Comparison of ENCODE assay signal across 29 mouse cellular contexts in genomic region chr1:87294063-87294710, GRCm38 (mm10). TPM values are rescaled to one million over a fixed set of nuclear protein-coding genes. Genes with fewer than 3 reads are reported as not detected.
DNase-seq lines count a peak whose midpoint lies in the region; ATAC-seq and TF ChIP-seq lines count a peak whose summit lies in the region.
"Had no signal": no experiment of that assay in that cellular context is flagged by ENCODE, and none has a peak within 500 bp of the region (broad histone marks: within the 10 kb centered on the region; RNA-seq: fewer than 3 reads in every experiment).

No protein-coding gene starts in this region.

- TF ChIP-seq CTCF in intestine, postnatal 0 days (IDR thresholded peaks at IDR 0.05; ENCODE audit: low read depth), result no peak

- ATAC-seq in intestine, embryonic 15.5 days, result peak; percentile 48; the same call in 1 of the 2 replicates
- 0 out of 2 replicates have a peak, but pooled peaks have one; percentile 34 for ATAC-seq in intestine, postnatal 0 days
- peak; percentile 44; the same call in 1 of the 2 replicates for ATAC-seq in kidney, embryonic 15.5 days (replicated peaks; ENCODE audit: low FRiP score)
- ATAC-seq in liver, embryonic 13.5 days (ENCODE audit: low read depth), result no peak
- ATAC-seq: activated CD4-positive, CD25-positive, alpha-beta regulatory T cell, adult 4 months; forebrain, embryonic 15.5 days had no signal

- no peak overlapping the region for H3K27ac ChIP-seq in intestine, embryonic 15.5 days
- no peak overlapping the region for H3K27ac ChIP-seq in intestine, postnatal 0 days (ENCODE audit: low read depth, low read length)
- peak overlapping the region; percentile 91 for H3K27ac ChIP-seq in kidney, embryonic 15.5 days
- H3K27ac ChIP-seq in liver, embryonic 13.5 days, result peak overlapping the region; percentile 32; the same call in 1 of the 2 replicates
- H3K27ac ChIP-seq: embryonic facial prominence, embryonic 15.5 days; forebrain, embryonic 15.5 days; heart, adult 2 months; heart, embryonic 13.5 days; hindbrain, embryonic 13.5 days; left cerebral cortex, adult 2 months; lung, embryonic 15.5 days; neural tube, embryonic 12.5 days; stomach, postnatal 0 days had no signal

- no peak for DNase-seq in liver, embryonic 13.5 days
- no peak for DNase-seq in embryo, embryonic 10.5 days (ENCODE audit: low spot score)
- no peak for DNase-seq in layer of hippocampus, postnatal 36 days
- no peak for DNase-seq in adrenal gland, adult (ENCODE audit: inconsistent age in 2 of 2, low spot score in 1 of 2)
- DNase-seq in thymus, postnatal 36 days, result no peak
- DNase-seq: adrenal gland, postnatal 14 days; cerebellum, adult 8-10 months; cerebellum, postnatal 36 days; gastrocnemius, postnatal 36 days; heart, adult 2 months; heart, postnatal 14 days; lung, postnatal 36 days; midbrain, embryonic 14.5 days; right cerebral cortex, postnatal 14 days; thymus, adult 2 months had no signal

- no peaks in the 10 kb centered on the region for H3K36me3 ChIP-seq in intestine, embryonic 15.5 days
- no peaks in the 10 kb centered on the region for H3K36me3 ChIP-seq in intestine, postnatal 0 days (ENCODE audit: control insufficient read depth, insufficient read depth)
- H3K36me3 ChIP-seq in kidney, embryonic 15.5 days, result no peaks in the 10 kb centered on the region
- H3K36me3 ChIP-seq in liver, embryonic 13.5 days, result no peaks in the 10 kb centered on the region
- H3K36me3 ChIP-seq: embryonic facial prominence, embryonic 15.5 days; forebrain, embryonic 15.5 days; heart, embryonic 13.5 days; hindbrain, embryonic 13.5 days; lung, embryonic 15.5 days; neural tube, embryonic 12.5 days had no signal

- 55% methylated on average over 4 of the region's 4 CpGs for WGBS in intestine, embryonic 15.5 days
- 50% methylated on average over 4 of the region's 4 CpGs for WGBS in intestine, postnatal 0 days
- WGBS in kidney, embryonic 15.5 days, result 55% methylated on average over 4 of the region's 4 CpGs
- 54% methylated on average over 4 of the region's 4 CpGs for WGBS in liver, embryonic 13.5 days (ENCODE audit: insufficient replicate concordance)

- 0 out of 2 replicates have a peak, but pooled peaks cover 4% of the 10 kb centered on the region for H3K4me1 ChIP-seq in intestine, embryonic 15.5 days (replicated peaks)
- H3K4me1 ChIP-seq in intestine, postnatal 0 days (replicated peaks; ENCODE audit: control insufficient read depth, insufficient read depth, low read length), result no peaks in the 10 kb centered on the region
- peaks cover 16% of the 10 kb centered on the region for H3K4me1 ChIP-seq in kidney, embryonic 15.5 days
- no peaks in the 10 kb centered on the region for H3K4me1 ChIP-seq in liver, embryonic 13.5 days (replicated peaks)
- H3K4me1 ChIP-seq: embryonic facial prominence, embryonic 15.5 days; forebrain, embryonic 15.5 days; hindbrain, embryonic 13.5 days; lung, embryonic 15.5 days; megakaryocyte, embryonic 14.5 days; neural tube, embryonic 12.5 days had no signal

- no peak overlapping the region for H3K4me3 ChIP-seq in intestine, embryonic 15.5 days (replicated peaks)
- no peak overlapping the region for H3K4me3 ChIP-seq in intestine, postnatal 0 days (ENCODE audit: low read depth, low read length)
- H3K4me3 ChIP-seq in kidney, embryonic 15.5 days (replicated peaks), result no peak overlapping the region
- H3K4me3 ChIP-seq in liver, embryonic 13.5 days (replicated peaks), result no peak overlapping the region
- H3K4me3 ChIP-seq: embryonic facial prominence, embryonic 15.5 days; forebrain, embryonic 15.5 days; heart, adult 2 months; heart, embryonic 13.5 days; hindbrain, embryonic 13.5 days; left cerebral cortex, adult 2 months; lung, embryonic 15.5 days; megakaryocyte, embryonic 14.5 days; neural tube, embryonic 12.5 days had no signal

- H3K27me3 ChIP-seq in intestine, embryonic 15.5 days (replicated peaks), result no peaks in the 10 kb centered on the region
- H3K27me3 ChIP-seq in intestine, postnatal 0 days (replicated peaks; ENCODE audit: control insufficient read depth, insufficient read depth, low read length), result no peaks in the 10 kb centered on the region
- H3K27me3 ChIP-seq in kidney, embryonic 15.5 days, result no peaks in the 10 kb centered on the region
- 0 out of 2 replicates have a peak, but pooled peaks cover 3% of the 10 kb centered on the region for H3K27me3 ChIP-seq in liver, embryonic 13.5 days
- H3K27me3 ChIP-seq: embryonic facial prominence, embryonic 15.5 days; forebrain, embryonic 15.5 days; heart, embryonic 13.5 days; lung, embryonic 15.5 days; neural tube, embryonic 12.5 days had no signal

- no peaks in the 10 kb centered on the region for H3K9me3 ChIP-seq in intestine, embryonic 15.5 days
- no peaks in the 10 kb centered on the region for H3K9me3 ChIP-seq in intestine, postnatal 0 days (ENCODE audit: control insufficient read depth)
- no peaks in the 10 kb centered on the region for H3K9me3 ChIP-seq in kidney, embryonic 15.5 days (replicated peaks)
- H3K9me3 ChIP-seq in liver, embryonic 13.5 days (replicated peaks), result no peaks in the 10 kb centered on the region
- H3K9me3 ChIP-seq: embryonic facial prominence, embryonic 15.5 days; forebrain, embryonic 15.5 days; heart, embryonic 13.5 days; hindbrain, embryonic 13.5 days; lung, embryonic 15.5 days; megakaryocyte, embryonic 14.5 days; neural tube, embryonic 12.5 days had no signal

- H3K9ac ChIP-seq in intestine, embryonic 15.5 days, result no peak overlapping the region
- no peak overlapping the region for H3K9ac ChIP-seq in intestine, postnatal 0 days (ENCODE audit: low read depth, low read length)
- H3K9ac ChIP-seq in kidney, embryonic 15.5 days, result no peak overlapping the region
- no peak overlapping the region for H3K9ac ChIP-seq in liver, embryonic 13.5 days
- H3K9ac ChIP-seq: embryonic facial prominence, embryonic 15.5 days; forebrain, embryonic 15.5 days; heart, embryonic 13.5 days; hindbrain, embryonic 13.5 days; lung, embryonic 15.5 days; neural tube, embryonic 12.5 days had no signal

- no peak overlapping the region for H3K4me2 ChIP-seq in intestine, embryonic 15.5 days (replicated peaks)
- peak overlapping the region; percentile 32; the same call in 1 of the 2 replicates for H3K4me2 ChIP-seq in intestine, postnatal 0 days (replicated peaks; ENCODE audit: low read depth)
- no peak overlapping the region for H3K4me2 ChIP-seq in kidney, embryonic 15.5 days
- no peak overlapping the region for H3K4me2 ChIP-seq in liver, embryonic 13.5 days
- H3K4me2 ChIP-seq: embryonic facial prominence, embryonic 15.5 days; forebrain, embryonic 15.5 days; heart, embryonic 13.5 days; hindbrain, embryonic 13.5 days; lung, embryonic 15.5 days; neural tube, embryonic 12.5 days had no signal

RNA-seq across cellular contexts. Expression of gene Efhd1, which starts 30.0 kb away (rescaled TPM):
- polyA plus RNA-seq in intestine, embryonic 15.5 days (2015; fragmentation: Nextera tagmentation; extraction: Ambion mirVana), result 0.08 and 0.57 TPM in 2 replicates
- polyA plus RNA-seq in intestine, postnatal 0 days (2015; fragmentation: Nextera tagmentation; extraction: Ambion mirVana), result 2.1 and 3.0 TPM in 2 replicates
- 5.7 and 5.8 TPM in 2 replicates for polyA plus RNA-seq in kidney, embryonic 15.5 days (2015; fragmentation: Nextera tagmentation; extraction: Ambion mirVana)
- 0.07 TPM in 1 of 2 replicates, not detected in the other for polyA plus RNA-seq in liver, embryonic 13.5 days (2015; fragmentation: Nextera tagmentation; extraction: Ambion mirVana)
- 10 to 100 TPM; 17.1 to 17.9 TPM for total RNA-seq in layer of hippocampus, postnatal 36 days (2021)
- total RNA-seq: MEL had no signal
- polyA plus RNA-seq: activated CD4-positive, CD25-positive, alpha-beta regulatory T cell, adult 4 months had no signal

RNA-seq across cellular contexts. Expression of gene Gigyf2, which starts 32.6 kb away (rescaled TPM):
- 46.8 and 47.5 TPM in 2 replicates for polyA plus RNA-seq in intestine, embryonic 15.5 days (2015; fragmentation: Nextera tagmentation; extraction: Ambion mirVana)
- polyA plus RNA-seq in intestine, postnatal 0 days (2015; fragmentation: Nextera tagmentation; extraction: Ambion mirVana), result 21.0 and 21.4 TPM in 2 replicates
- polyA plus RNA-seq in kidney, embryonic 15.5 days (2015; fragmentation: Nextera tagmentation; extraction: Ambion mirVana), result 60.7 and 64.8 TPM in 2 replicates
- 18.7 and 21.2 TPM in 2 replicates for polyA plus RNA-seq in liver, embryonic 13.5 days (2015; fragmentation: Nextera tagmentation; extraction: Ambion mirVana)
- total RNA-seq in layer of hippocampus, postnatal 36 days (2021), result 100 to 1,000 TPM; 121 to 130 TPM

Comparison
In these comparisons a context has a peak if more than half of its experiments do, and no peak if none do; other contexts are left out.
1. H3K27ac ChIP-seq: peak in kidney, embryonic 15.5 days (single experiment) and liver, embryonic 13.5 days (single experiment); none in intestine, embryonic 15.5 days (single experiment) and intestine, postnatal 0 days (single experiment).